Comparison of ENCODE assay signal across 11 mouse cellular contexts in the genomic region with DNA sequence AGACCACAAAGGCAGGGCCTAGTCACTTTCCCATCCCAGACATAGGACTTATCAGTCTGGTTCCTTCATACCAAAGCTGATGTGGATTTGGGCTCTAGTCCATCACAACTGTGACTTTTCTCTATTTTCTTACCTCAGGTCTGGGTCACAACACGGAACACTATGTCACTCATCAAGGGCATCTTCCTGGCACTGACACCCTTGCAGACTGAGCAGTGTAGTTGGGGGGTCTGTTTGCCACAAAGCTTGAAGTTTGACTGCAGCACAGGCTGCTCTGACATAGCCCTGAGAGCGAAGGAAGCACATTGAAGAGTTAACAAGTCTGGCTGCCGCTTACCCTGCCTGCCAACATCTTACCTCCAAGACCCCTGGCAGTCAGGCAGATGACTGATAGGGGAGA. TPM values are rescaled to one million over a fixed set of nuclear protein-coding genes. Genes with fewer than 3 reads are reported as not detected.
DNase-seq lines count a peak whose midpoint lies in the region; ATAC-seq and TF ChIP-seq lines count a peak whose summit lies in the region.
"Had no signal": no experiment of that assay in that cellular context is flagged by ENCODE, and none has a peak within 500 bp of the region (broad histone marks: within the 10 kb centered on the region; RNA-seq: fewer than 3 reads in every experiment).

No protein-coding gene starts in this region.

- intact Hi-C loops in heart, postnatal 36 days (cut with DNase I), result loop anchor here (10.0 kb wide), 1 partner anchor 708 kb away; a partner anchor contains a TSS

- WGBS in heart, embryonic 12.5 days, result 71% methylated on average over 3 of the region's 3 CpGs
- 72% methylated on average over 3 of the region's 3 CpGs for whole genome bisulfite sequencing in forebrain, embryonic 15.5 days
- WGBS in liver, embryonic 13.5 days (ENCODE audit: insufficient replicate concordance), result 73% methylated on average over 3 of the region's 3 CpGs

- no peak for ATAC-seq in heart, embryonic 12.5 days (ENCODE audit: insufficient number of reproducible peaks, low FRiP score)
- no peak for ATAC-seq in forebrain, embryonic 15.5 days (replicated peaks)
- ATAC-seq in liver, embryonic 13.5 days (ENCODE audit: low read depth), result no peak

- no peak overlapping the region for H3K4me3 ChIP-seq in heart, embryonic 12.5 days
- 0 out of 2 replicates have a peak overlapping the region, but pooled peaks have one; percentile 7 for H3K4me3 ChIP-seq in E14TG2a.4 (replicated peaks; ENCODE audit: low read length)
- H3K4me3 ChIP-seq in forebrain, embryonic 15.5 days, result peak overlapping the region; percentile 23
- 0 out of 2 replicates have a peak overlapping the region, but pooled peaks have one; percentile 19 for H3K4me3 ChIP-seq in liver, embryonic 13.5 days (replicated peaks)

- H3K4me1 ChIP-seq in heart, embryonic 12.5 days (replicated peaks), result peaks cover 50% of the 10 kb centered on the region
- H3K4me1 ChIP-seq in E14TG2a.4 (replicated peaks; ENCODE audit: low read depth, low read length), result peaks cover 51% of the 10 kb centered on the region
- peaks cover 60% of the 10 kb centered on the region for H3K4me1 ChIP-seq in forebrain, embryonic 15.5 days
- peaks cover 50% of the 10 kb centered on the region for H3K4me1 ChIP-seq in liver, embryonic 13.5 days (replicated peaks)

- H3K9me3 ChIP-seq in heart, embryonic 12.5 days (replicated peaks), result no peaks in the 10 kb centered on the region
- H3K9me3 ChIP-seq in E14TG2a.4 (ENCODE audit: low read length), result no peaks in the 10 kb centered on the region
- H3K9me3 ChIP-seq in forebrain, embryonic 15.5 days, result no peaks in the 10 kb centered on the region
- H3K9me3 ChIP-seq in liver, embryonic 13.5 days (replicated peaks), result no peaks in the 10 kb centered on the region

- H3K36me3 ChIP-seq in heart, embryonic 12.5 days, result peaks cover 62% of the 10 kb centered on the region
- peaks cover 82% of the 10 kb centered on the region for H3K36me3 ChIP-seq in E14TG2a.4 (ENCODE audit: insufficient read depth, low read length)
- H3K36me3 ChIP-seq in forebrain, embryonic 15.5 days, result peaks cover 50% of the 10 kb centered on the region
- H3K36me3 ChIP-seq in liver, embryonic 13.5 days, result peaks cover 75% of the 10 kb centered on the region

- no peaks in the 10 kb centered on the region for H3K27me3 ChIP-seq in heart, embryonic 12.5 days (replicated peaks)
- peaks cover 14% of the 10 kb centered on the region for H3K27me3 ChIP-seq in E14TG2a.4 (ENCODE audit: insufficient read depth, low read length)
- no peaks in the 10 kb centered on the region for H3K27me3 ChIP-seq in forebrain, embryonic 15.5 days
- H3K27me3 ChIP-seq in liver, embryonic 13.5 days, result no peaks in the 10 kb centered on the region

- H3K4me2 ChIP-seq in heart, embryonic 12.5 days, result peak overlapping the region; percentile 35
- H3K4me2 ChIP-seq in forebrain, embryonic 15.5 days (replicated peaks), result peak overlapping the region; percentile 82
- peak overlapping the region; percentile 99 for H3K4me2 ChIP-seq in liver, embryonic 13.5 days

- no peak for TF ChIP-seq CTCF in E14TG2a.4 (conservative IDR thresholded peaks at IDR 0.05; ENCODE audit: low read length)

- no peak overlapping the region for H3K27ac ChIP-seq in heart, embryonic 12.5 days (ENCODE audit: poor library complexity, severe bottlenecking)
- no peak overlapping the region for H3K27ac ChIP-seq in forebrain, embryonic 15.5 days (replicated peaks)
- 0 out of 2 replicates have a peak overlapping the region, but pooled peaks have one; percentile 16 for H3K27ac ChIP-seq in liver, embryonic 13.5 days

- peak overlapping the region; percentile 13; the same call in 1 of the 2 replicates for H3K9ac ChIP-seq in heart, embryonic 12.5 days
- H3K9ac ChIP-seq in forebrain, embryonic 15.5 days (replicated peaks), result 0 out of 2 replicates have a peak overlapping the region, but pooled peaks have one; percentile 19
- H3K9ac ChIP-seq in liver, embryonic 13.5 days, result peak overlapping the region; percentile 40

- DNase-seq in heart, postnatal 36 days, result no peak
- DNase-seq in liver, embryonic 13.5 days, result no peak
- DNase-seq in frontal cortex, postnatal 14 days (ENCODE audit: low spot score in 2 of 2), result no peak
- no peak for DNase-seq in adrenal gland, adult 2 months
- no peak for DNase-seq in layer of hippocampus, postnatal 14 days (ENCODE audit: low spot score in 2 of 2)
- DNase-seq: B cell, adult 2 months; cerebellum, adult 18-20 months; kidney, postnatal 14 days had no signal

RNA-seq across cellular contexts. Expression of a gene that starts 4.1 kb away (rescaled TPM):
- polyA plus RNA-seq in heart, embryonic 12.5 days (2016; fragmentation: Nextera tagmentation; extraction: Ambion mirVana), result 9.2 and 9.3 TPM in 2 replicates
- 10 to 100 TPM; 11.3 to 14.9 TPM for total RNA-seq in heart, postnatal 36 days (2021)
- 17.3 and 19.9 TPM in 2 replicates for polyA plus RNA-seq in forebrain, embryonic 15.5 days (2015; fragmentation: Nextera tagmentation; extraction: Ambion mirVana)
- polyA plus RNA-seq in liver, embryonic 13.5 days (2015; fragmentation: Nextera tagmentation; extraction: Ambion mirVana), result 2.7 and 2.8 TPM in 2 replicates
- 10 to 100 TPM; 27.4 to 32.9 TPM for total RNA-seq in adrenal gland, adult 2 months (2021)
- 11.2 and 12.7 TPM in 2 replicates for polyA plus RNA-seq in adrenal gland, adult 2 months (2012; rRNA removed)
- 10 to 100 TPM; 48.2 to 51.2 TPM for total RNA-seq in layer of hippocampus, postnatal 14 days (2021)

RNA-seq across cellular contexts. Expression of a gene that starts 8.7 kb away (rescaled TPM):
- 237 and 247 TPM in 2 replicates for polyA plus RNA-seq in heart, embryonic 12.5 days (2016; fragmentation: Nextera tagmentation; extraction: Ambion mirVana)
- 100 to 1,000 TPM in 1 of 2 experiments, 10 to 100 TPM in 1; 99.1 to 164 TPM for total RNA-seq in heart, postnatal 36 days (2021)
- 189 and 204 TPM in 2 replicates for polyA plus RNA-seq in forebrain, embryonic 15.5 days (2015; fragmentation: Nextera tagmentation; extraction: Ambion mirVana)
- polyA plus RNA-seq in liver, embryonic 13.5 days (2015; fragmentation: Nextera tagmentation; extraction: Ambion mirVana), result 197 and 237 TPM in 2 replicates
- 100 to 1,000 TPM; 284 to 321 TPM for total RNA-seq in adrenal gland, adult 2 months (2021)
- 20.4 and 36.8 TPM in 2 replicates for polyA plus RNA-seq in adrenal gland, adult 2 months (2012; rRNA removed)
- total RNA-seq in layer of hippocampus, postnatal 14 days (2021), result 100 to 1,000 TPM; 130 to 156 TPM

Comparison
In these comparisons a context has a peak if more than half of its experiments do, and no peak if none do; other contexts are left out.
1. H3K4me2 ChIP-seq: peak in every context shown above with its lines; median percentile 99 in liver, embryonic 13.5 days; 82 in forebrain, embryonic 15.5 days; 35 in heart, embryonic 12.5 days.